Mouse (Mus musculus): ENCODE data around the gene Ifngr2.
"Not testable (repeated sequence)": the region's sequence is repeated elsewhere in the genome, so short reads cannot be mapped to it uniquely, and the experiment has no call there.

The Ifngr2 gene

DNA sequence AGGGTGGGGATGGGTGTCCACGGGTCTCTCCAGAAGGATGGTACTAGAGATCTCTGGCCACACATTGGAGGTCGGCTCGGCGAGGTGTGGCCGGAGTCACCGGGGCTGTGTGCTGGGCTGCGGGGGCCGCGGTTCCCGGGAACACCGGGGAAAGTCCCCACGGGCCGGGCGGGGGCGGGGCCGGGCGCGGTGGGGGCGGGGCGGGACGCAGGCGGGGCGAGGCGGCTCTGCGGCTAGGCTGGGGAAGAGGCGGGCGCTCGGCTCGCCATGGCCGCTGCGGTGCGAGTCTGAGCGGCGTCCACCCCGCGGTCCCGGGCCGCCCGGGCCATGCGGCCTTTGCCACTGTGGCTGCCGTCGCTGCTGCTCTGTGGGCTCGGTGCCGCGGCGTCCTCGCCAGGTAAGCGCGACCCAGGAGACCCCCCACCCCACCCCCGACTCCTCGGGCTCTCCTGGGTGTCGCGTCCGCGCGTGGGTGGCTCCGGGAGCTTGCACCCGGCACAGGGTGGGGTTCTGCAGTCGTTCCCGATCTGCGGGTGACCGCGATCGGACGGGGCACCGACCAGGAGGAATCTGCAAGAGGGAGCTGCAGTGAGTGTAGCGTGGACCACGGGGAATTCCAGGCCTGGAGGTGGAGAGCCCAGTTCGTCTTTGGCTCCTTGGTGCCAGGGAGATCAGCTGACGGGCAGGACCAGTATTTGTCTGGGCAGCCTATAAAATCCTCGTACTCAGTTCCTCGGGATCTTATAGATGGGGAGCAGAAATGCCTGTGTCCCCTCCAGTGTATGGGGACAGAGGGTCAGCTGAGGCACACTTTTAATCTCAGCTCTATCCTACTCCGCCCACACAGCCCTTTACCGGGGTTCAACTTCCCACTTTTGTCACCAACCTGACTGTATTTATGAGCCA, at the start of gene Ifngr2:
TSS of gene Ifngr2 (plus strand) at position 237 of the 906 bp plus-strand sequence.
- peak; percentile 72 for DNase-seq (ENCODE audit: low spot score in 2 of 2)

DNA sequence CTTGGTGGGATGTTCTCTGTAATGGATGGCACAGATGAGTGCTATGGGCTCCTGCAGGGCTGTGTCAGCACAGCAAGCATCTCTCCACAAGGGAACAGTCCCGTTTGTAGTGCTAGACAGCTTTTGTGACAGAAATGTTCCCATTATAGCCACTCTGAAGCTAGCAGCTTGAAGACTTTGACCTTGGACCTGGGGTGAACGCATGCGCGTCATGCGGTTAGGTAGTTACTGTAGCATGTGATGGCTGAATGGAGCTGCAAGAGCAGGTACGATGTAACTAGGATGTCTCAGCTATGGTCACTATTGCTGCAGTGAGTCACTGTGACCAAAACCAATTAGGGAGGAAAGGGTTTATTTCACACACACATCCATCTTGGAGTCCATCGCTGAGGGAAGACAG, 48.8 kb upstream of the Ifngr2 start:
- DNase-seq (ENCODE audit: low spot score in 2 of 2), result no peak

DNA sequence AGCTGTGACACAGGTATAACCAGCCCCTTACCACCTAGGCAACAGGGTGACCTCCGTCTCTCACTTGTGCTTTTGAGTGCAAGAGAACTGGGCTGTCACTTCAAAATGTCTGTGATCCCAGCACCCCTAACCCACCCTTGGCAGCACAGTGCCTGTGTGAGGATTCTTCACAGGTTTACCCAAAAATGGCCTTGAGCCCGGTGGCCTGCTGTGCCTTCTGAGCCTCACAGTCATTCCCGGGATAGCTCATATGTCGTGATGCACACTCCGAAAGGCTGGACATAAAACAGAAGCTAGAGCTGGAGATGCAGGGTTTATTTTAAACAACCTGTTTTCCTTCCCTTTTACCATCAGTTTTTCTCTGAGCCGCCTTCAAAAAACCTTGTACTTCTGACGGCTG, 42.2 kb upstream of the Ifngr2 start:
- no peak for DNase-seq (ENCODE audit: low spot score in 2 of 2)

DNA sequence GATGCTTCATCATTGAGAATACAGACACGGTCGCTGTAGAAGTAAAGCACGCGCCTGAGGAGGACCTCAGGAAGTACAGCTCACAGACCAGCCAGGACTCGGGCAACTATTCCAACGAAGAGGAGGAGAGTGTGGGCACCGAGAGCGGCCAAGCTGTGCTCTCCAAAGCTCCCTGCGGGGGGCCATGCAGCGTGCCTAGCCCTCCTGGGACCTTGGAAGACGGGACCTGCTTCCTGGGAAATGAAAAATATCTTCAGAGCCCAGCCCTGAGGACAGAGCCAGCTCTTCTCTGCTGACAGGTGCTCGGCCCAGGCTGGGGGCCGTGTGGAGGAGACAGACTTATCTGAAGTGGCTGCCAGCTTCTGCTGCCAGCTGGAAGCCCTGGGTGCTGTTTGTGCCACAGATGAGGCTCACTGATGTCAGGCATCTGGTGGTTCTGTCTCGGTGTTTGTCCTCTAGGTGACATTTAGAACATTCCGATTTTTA, 41.7 kb upstream of the Ifngr2 start:
- no peak for DNase-seq (ENCODE audit: low spot score in 2 of 2)

DNA sequence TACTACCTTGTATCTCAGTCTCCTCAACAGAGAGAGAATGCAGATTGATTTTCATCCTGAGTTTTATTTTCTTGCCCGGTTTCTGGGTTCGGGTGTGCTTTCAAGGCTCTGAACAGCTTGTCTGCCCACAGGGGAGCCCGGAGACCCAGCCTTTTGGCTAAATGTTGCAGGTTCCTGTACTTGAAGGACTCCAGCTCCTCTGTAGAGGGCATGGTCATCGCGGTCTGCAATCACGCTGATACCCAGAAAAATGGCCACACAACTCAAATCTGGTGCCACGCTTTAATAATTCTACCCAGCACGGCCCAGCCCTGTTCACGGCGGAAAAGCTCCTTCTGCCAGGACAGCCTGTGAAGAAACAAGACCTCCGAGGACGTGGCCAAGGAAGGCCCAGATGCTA, 40.5 kb upstream of the Ifngr2 start:
- DNase-seq (ENCODE audit: low spot score in 2 of 2), result no peak

DNA sequence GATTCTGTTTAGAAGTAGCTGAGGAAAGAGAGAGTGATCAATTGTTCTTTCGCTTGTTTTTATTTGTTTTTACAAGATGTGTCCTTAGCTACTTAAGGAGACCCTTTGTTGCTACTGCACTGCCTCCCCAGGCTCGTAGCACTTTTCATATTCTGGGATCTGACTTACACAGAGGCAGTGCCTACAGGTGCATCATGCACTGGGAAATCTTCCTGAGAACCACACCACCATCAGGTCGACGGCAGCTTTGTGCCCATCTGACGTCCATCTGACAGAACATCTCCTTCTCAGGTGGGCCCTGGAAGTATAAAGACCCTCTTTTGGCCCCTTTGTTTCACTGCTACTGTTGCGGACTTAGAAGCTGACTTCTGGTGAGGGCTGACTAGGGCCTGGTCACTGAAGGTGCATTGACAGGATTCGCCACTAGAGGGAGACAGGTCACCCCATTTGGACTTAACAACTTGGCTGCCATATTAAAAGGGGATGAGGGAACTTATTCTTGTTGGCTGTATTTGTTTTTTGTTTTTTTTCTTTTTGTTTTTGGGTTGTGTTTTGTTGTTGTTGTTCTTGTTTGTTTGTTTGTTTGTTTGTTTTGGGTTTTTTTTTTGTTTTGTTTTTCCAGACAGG, 34.6 kb upstream of the Ifngr2 start:
- peak; percentile 73 to 79 for DNase-seq (ENCODE audit: low spot score in 2 of 2)

DNA sequence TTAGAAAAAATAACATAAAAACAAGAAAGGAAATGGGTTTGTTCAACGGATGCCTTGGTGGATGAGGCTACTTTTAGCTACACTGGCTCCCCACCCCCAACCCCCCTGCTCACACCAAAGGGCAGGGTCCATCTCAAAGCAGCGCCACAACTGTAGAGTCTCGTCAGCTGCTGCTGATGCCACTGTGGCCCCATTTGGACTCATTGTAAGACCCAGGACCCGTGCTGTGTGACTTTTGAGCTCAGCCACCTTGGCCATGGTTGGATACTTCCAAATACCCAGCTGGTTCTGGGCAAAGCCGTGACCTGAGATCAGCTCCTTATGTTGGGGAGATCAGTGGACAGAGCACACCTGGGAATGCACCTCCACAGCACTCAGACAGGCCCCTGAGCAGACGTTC, 33.8 kb upstream of the Ifngr2 start:
- DNase-seq (ENCODE audit: low spot score in 2 of 2), result no peak

DNA sequence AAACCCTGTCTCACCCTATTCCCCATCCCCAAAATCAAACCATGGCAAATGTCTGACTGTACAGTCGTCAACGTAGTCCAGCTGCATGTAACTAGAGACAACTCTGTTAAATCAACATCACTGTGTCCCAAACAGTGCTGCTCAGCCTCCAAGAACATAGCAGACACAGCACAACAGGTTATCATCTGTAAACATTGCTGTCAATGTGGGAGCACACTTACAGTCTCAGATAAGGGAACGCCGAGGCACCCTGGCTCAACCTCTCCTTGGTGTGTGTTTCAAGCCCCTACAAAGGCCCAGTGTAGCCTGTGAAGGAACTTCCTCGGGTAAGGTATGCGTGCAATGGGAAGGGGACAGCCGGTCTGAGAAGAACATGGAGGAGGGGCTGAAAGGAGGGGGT, 29.9 kb upstream of the Ifngr2 start:
- no peak for DNase-seq (ENCODE audit: low spot score in 2 of 2)

DNA sequence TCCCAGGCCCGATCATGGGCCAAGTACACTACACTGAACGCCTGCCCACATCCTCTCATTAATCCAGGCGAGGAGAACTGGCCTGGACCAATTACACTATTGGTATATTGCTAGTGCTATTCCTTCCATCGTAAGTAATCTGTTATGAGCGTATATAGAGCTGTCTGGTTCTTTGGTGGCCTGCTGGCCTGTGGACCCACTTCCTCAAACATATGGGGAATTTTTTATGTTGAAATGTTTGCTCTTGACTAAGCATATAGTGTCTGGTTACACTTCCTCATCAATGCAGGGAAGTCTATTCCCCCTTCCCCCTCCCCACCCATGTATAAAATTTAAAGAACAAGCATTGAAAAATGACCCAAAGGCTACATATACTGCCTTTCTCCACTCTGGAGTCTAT, 24.8 kb upstream of the Ifngr2 start:
- DNase-seq (ENCODE audit: low spot score in 2 of 2), result peak; percentile 65 to 76

DNA sequence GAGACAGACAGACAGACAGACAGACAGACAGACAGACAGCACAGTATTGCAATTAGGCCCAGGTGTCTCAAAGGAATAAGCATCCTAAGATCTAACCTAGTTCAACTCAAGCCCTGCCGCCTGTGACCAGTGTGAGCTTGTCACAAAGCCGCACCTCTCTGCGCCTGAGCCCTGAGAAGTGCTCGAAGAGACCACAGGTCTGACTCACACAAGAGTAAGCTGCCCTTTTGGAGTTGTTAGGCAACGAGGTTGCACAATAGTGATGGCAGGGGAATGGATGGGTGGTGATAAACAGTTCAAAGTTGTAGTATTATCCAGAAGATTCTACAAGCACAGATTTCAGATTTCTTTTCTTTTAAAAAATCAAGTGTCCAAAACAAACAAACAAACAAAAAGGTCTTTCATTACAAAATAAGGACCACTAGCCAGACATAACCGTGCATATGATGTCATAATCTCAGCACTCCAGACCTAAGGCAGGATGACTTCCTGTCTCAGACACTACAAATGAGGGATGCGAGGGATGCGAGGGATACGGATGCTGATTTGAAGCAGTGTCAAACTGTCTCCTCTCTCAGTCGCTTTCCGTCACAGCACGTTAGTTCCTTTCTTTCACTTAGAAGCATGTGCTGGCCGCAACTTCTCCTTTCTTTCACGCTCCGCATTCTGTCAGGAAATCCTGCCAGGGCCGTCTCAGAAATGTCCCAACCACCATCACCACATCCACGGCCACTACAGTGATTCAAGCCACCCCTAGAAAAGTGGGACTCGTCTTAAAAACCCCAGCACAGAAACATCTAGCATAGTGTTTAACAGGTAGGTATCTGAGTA, 24.2 kb upstream of the Ifngr2 start:
- peak; percentile 87 to 91 for DNase-seq (ENCODE audit: low spot score in 2 of 2)

DNA sequence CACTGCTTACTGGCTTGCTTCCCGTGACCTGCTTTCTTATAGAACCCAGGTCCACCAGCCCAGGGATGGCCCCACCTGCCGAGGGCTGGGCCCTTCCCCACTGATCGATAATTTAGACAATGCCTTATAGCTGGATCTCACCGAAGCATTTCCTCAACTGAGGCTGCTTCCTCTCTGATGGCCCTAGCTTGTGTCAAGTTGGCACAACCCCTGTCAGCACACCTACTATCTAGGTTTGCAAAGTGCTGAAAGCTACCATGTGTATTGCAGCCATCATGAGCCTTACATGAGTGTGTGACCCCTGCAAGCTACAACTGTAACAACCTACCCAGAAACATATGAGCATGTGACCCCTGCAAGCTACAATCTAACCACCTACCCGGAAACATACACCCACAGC, 22.7 kb upstream of the Ifngr2 start:
- DNase-seq (ENCODE audit: low spot score in 2 of 2), result no peak

DNA sequence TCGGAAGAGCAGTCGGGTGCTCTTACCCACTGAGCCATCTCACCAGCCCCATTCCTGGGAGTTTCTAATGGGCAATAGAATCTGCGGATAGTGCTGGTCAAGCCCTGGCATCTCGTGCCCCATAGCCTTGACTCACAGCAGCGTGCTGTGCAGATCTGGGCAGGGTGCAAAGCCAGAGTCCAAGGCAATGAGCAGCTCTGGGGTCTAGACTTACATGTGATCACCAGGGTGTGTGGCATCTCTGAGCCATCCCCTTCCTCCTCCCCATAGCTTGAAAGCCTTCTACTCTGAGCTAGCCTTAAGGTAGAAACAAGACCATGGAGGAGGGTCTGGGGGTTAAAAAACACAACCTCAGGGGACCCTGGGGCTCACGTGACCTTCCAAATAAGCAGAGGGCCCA, 20.6 kb upstream of the Ifngr2 start:
- no peak for DNase-seq (ENCODE audit: low spot score in 2 of 2)

DNA sequence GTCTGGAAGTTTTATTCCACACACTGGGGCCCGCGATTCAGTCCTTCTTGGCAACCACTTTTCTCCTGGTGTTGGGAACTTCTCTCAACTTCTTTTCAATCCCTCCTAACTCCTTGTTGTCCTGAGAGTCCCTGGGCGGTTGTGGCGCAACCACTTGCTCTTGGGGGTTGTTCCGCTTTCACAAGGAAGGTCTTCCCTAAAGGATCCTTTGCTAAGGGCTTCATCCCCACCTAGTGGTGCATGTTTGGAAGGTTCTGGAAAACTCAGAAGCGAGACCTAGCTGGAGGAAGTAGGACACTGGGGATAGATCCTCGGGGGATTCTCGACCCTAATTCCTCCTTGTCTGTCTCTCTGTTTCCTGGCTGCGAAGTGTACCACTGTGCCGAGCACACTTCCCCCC, 19.8 kb upstream of the Ifngr2 start:
- DNase-seq (ENCODE audit: low spot score in 2 of 2), result peak; percentile 50 to 67

DNA sequence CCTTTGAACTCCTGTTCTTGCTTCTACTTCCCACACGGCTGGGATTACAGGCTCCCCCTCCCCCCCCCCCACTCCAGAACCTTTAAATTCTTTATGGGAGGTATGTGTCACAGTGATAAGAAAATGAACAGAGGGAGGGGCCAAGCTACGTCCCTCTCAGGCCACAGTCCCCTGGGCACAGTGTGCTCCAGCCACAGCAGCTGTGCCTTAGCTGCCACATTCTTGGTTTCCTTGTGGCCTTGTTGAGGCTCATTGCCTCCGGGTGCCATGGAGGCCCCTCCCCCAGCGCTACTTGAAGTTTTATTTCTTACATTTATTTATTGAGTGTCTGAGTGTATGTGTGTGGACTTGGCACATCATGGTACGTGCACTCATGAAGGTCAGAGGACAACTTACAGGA, 19.4 kb upstream of the Ifngr2 start:
- no peak for DNase-seq (ENCODE audit: low spot score in 2 of 2)

DNA sequence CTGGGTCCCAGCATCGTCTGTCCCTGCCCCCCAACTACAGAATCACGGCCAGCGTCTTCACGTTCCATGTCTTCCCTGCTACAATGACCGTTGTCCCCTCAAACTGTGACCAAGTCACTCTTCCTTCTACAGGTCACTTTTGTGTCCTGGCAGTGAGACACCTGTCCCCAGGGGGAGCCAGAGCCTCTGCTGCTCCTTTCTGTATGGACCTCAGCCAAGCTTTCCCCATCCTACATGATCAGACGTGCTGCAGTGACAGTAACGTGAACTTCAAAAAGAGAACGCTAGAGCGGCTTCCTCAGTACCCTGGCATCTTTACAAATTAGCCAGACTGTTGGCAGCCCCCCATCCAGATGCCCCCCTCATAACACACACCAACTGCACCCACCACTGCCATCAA, 18.3 kb upstream of the Ifngr2 start:
- no peak for DNase-seq (ENCODE audit: low spot score in 2 of 2)

DNA sequence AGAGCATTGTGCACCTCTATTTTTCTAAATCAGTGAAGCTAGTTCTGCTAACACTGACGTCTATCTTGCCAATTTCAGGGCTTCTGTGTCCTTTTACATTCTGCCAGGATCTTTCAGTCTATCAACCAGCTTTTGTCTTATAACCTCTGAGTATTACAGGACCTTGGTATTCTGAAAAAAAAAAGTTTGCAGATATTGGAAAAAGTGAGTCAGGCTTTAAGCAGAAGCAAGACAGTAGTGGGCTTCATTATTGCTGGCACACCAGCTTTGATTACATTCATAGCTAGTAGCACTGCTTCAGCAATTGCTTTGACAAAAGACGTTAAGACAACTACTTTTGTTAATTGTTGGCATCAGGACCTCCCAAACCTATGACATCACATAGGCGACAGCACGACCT, 16.0 kb upstream of the Ifngr2 start:
- DNase-seq (ENCODE audit: low spot score in 2 of 2), result not testable (repeated sequence)

DNA sequence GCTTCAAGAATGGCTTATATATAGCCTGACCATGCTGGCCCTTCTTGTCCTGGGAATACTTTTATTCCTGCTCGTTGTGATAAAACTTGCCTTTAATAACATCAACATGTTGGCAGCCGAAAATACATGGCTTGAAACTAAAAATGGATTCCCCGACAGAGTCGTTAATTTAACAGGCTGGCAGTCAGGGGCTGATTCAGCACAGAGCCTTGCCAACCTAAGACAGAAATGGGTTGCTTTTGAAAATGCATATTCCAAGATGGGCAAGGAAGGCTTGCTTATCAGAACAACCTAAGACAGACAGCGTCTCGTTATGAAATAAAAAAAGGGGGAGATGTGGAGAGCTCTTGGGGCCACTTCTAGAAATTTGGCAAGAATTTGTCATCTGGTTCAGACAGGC, 15.0 kb upstream of the Ifngr2 start:
- DNase-seq (ENCODE audit: low spot score in 2 of 2), result no peak

DNA sequence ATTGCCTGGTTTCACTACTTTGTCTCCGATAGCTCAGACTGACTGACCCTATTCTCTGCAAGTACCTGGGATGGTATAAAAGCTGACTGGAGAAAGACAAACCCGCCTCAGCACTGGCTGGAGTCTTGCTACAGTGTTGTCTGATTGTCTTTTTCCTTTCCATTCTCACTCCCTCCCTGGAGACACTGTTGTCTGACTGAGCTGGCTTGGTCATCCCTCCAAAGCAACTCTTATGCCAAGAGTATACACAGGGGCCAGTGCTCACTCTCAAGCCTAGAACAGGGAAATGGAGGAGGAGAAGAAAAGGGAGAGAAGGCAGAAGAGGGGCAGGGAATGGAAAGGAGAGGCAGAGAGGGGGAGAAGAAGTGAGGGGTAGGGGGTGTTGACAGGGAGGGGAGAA, 14.4 kb upstream of the Ifngr2 start:
- no peak for DNase-seq (ENCODE audit: low spot score in 2 of 2)

DNA sequence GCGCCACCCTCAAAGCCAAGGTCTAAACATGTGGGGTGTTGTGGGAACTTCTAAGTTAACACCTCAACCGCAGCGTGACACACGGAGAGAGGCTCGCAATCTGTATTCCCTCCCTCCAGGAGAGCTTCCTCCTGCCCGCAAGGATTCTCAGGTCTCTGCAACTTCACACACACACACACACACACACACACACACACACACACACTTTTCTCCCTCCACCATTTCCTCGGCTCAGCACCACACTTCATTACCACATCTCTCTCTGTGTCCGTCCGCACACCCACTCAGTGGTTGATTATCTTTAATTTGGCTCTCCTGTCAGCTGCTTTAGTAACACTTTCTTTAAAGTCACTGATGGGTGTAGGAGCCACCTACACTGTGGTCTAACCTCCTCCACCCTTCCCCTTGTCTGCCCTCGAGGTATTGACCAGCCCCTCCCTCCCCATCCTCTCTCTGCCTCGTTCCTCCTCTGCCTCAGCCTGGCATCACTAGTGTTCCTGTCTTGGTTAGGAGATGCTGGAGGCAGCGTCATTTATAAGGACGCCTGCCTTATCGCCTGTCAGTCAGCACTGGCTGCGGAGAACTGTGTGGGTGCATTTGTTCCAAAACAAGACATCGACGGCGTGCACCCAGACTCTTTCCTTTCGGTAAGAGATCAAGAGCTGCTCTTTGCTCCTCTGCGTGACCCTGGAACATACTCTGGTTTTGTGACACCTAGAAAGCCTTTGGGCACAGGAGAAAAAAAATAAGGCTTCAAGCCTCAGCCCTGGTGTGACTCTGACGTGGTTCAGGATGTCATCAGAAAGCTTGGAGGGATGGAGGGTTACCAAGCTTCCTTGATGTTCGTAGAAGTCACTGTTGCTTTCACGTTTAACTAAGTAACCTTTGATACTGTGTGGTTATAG, 13.5 kb upstream of the Ifngr2 start:
- DNase-seq (ENCODE audit: low spot score in 2 of 2), result peak; percentile 60 to 64

DNA sequence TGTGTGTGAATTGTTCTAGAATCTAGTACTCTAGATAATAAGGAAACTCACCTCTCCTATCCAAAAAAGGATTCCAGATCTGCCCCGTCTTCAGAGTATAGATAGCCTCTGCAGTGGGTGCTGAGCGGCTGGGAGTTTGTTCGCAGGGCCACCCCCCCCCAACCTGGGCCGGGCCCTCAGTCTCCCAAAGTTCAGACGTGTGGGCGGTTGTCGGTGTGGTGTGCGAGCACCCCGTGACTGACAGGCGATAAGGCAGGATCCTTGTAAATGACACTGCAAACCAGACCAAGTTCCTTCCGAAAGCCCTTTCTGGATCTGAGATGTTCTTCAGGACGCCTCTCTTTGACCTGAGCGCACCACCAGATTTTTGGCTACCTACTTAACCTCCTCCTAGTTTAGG, 12.4 kb upstream of the Ifngr2 start:
- peak; percentile 38 to 53 for DNase-seq (ENCODE audit: low spot score in 2 of 2)

DNA sequence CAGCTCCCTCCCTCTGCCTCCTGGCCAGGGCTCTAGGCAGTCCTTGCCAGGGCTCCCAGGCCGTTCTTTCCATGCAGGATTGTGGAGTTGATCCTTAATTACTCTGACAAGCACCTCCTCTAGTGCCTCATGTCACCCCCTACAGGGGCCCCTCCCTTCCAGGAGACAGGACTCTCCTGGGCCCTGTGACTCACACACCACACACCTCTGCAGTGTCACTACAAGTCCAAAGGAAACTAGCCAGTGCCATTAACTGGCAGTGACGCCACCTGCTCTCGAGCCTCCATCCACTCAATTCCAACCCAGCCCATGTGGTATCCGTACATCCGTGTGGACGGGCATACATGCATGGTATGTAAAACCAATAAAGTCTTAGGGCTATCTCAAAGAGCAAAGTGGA, 12.0 kb upstream of the Ifngr2 start:
- DNase-seq (ENCODE audit: low spot score in 2 of 2), result no peak

Measured in spleen, postnatal 36 days (tissue).